Mouse (Mus musculus) retina, postnatal 1 day (tissue): ENCODE measurements around the gene Slc12a1.

Experiments used
- DNase-seq: peaks from one replicate; pipeline ENCODE4 v3.0.0-alpha.2; 2012

Slc12a1 gene

DNA sequence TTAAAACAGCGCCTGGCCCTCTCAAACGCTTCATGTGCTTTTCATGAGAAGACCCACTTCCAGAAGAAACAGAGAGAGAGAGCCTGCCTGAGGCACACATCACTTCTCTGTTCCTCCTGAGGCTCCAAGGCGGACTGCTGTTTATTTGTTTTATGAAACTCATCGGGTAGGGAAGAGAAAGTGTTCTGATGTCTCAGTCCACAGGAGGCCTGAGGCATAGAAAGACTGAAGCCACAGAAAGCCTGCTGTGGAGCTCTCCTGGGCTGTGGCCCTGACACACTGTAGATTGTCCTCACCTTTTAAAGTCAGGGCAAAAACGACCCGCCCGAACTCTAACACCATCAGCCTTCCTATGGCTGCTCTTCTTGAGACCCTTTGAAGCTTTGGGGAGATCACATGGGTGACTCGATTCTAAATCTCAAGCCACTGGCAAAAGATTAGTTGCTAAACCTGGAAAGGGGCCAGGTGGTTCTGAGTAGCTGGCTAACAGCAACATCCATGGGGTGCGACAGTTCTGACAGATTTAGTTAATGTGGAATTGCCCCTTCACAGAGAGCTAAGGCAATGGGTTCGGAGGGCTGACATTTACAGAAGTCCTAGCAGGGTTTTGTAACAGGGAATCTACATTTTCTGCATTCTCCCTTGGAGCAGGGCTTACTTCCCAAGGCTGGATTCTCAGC lies 59.7 kb downstream of the Slc12a1 start:
- DNase-seq, result peak; percentile 5

DNA sequence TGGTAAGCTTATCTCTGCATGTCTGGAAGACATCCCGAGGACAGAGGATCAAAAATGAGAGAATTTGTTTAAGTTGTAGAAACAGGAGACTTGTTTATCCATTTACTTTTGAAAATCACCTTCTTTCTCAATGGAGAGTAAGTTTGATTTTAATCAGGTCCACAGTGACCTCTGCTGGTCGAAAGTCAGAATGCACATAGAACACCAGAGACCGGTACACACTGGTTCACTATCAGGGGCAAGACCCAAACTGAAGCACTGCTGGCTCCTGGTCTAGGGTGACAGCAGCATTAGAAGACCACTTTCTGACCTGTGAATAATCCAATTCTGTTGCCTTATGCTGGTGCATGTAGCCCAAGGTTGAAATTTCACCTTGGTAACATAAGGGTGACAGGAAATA lies 62.3 kb downstream of the Slc12a1 start:
- peak; percentile 76 for DNase-seq

DNA sequence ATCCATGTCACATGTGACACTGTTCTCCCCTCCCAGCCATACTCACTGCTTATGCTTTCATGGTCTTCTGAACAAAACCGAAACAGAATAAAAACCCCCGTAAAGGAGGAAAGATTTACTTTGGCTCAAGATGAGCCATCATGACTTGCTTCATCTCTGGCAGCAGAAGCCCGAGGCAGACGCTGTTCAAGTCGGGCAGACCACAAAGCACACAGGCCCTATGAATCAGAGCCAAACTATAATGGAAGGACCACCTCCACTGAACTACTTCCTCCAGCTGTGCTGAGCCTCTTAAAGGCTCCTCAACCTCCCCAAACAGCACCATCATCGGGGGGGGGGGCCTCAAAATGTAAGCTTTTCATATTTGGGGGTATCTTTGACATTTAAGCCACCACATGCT lies 65.0 kb downstream of the Slc12a1 start:
- no peak for DNase-seq

DNA sequence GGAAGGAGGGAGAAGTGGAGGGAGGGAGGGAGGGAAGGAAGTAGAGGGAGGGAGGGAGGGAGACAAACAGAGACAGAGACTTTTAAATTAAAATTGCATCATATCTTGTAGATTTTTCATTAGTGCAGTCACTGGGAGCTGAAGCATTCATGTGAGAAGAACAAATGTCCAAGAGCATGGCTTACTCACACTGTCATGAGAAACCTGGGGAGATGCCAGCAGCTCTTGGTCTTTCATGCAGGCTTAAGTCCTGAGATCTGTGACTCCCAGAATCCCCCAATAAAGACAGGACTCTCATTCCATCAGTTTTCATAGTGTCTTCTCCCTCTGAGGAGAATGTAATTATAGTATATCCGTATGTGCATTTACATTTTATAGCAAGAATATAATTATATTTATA lies 66.3 kb downstream of the Slc12a1 start:
- no peak for DNase-seq

DNA sequence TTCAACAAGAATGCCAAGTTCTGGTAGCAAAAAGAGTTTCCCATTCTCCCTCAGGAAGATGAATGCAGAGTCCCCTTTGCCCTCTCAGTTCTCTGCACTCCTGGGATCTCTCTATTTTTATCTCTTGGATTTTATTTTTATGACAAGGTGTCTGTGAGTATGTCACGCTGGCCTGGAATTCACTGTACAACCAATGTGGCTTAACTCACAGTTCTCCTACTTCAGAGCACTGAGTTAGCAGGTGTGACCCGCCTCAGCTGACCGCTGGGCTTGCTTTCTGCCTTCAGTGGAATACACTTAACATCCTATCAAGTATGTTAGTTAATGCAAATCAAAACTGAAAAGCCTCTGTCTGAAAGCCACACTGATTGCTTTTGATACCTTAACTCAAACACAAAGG lies 67.0 kb downstream of the Slc12a1 start:
- no peak for DNase-seq

DNA sequence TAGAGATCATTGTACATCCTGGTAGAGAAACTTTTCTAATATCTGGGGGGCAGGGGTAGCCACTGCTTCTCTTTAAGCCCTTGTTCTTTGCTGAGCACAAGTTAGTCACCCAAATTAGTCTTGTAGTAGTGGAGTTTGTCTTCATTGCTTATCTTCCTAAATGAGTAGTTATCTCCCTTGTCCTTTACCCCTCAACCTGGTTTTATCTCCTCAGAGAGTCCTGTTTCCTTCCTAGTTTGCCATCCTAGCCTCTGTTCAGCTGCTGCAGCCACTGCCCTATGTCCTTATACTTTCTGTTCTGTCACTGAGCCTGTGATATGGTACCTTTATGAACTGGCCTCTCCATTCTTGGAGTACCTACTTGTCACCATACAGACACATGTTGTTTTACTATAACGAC lies 69.4 kb downstream of the Slc12a1 start:
- DNase-seq, result no peak

DNA sequence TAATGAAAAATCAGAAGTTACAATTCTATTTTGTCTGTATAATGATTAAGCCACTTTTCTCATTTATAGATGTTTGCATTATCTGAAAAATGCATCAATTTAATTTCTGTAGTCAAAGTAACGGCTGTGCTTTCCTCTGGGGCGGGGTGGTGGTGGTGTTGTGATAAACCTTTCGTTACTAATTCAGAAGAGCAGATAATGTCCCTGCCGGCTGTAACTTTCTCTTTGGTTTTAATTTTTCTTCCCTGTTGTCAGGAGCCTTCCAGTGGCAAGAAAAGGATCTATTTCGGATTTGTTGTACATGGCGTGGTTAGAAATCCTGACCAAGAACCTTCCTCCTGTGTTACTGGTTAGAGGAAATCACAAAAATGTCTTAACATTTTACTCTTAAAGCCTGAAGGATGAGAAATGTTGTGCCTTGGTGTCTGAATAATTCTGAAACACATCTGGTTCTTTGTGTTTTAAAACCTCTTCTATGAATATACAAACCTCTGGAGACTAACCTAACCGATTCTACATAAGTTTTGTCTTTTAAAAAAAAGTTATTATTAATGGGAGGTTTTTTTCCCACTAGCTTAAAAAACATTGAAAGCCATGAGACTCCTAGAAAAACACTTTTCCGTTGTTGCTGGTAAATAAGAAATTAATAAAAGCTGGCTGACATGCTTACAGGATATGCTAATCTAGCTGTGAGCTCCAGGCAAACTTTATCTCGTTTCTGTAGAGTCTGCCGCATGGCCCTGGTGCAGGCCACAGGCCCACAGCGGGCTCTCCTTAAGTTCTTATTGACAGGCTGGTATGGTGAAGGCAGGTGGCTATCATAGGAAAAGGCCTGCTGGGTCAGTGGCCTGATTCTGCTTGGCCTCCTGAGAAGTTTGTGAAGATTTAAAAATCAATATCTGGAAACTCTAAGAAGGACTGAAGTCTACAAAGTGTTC lies 76.4 kb downstream of the Slc12a1 start:
- DNase-seq, result no peak

DNA sequence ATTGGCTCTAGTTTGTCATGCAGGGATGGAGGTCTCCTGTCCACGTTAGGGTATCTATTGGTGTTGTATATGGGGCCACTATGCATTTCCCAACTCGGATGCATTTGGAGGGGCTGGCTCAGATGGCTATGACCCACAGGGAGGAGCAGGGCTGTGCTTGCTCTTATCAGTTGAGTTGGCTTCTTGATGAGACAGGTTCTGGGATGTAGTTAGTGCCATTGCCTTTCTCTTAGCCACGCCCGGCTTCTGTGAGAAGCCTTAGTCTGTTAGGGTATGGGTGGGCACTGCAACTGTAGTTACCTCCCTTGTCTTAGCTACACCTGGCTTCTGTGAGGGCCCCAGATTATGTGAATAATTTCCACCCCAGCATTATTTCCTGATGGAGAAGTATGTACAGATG lies 79.9 kb downstream of the Slc12a1 start:
- no peak for DNase-seq

DNA sequence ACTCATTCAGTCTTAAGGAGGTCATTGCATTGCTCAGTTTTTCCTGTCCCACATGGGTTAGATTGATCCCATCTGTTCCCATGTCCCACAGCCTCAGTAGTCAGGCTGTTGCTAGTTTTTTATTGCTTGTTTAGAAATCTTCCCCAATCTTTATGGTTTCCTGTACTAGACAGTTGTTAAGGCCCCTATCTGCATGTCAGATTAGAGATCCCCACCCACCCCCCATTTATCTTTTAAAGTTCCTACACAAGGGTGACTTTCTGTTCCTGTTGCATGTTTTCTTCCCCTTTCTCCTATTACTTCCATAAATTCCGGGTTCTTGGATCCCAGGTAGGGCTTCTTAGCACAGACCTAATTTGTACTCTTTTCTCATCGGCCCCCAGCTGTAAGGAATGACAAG lies 81.2 kb downstream of the Slc12a1 start:
- no peak for DNase-seq

DNA sequence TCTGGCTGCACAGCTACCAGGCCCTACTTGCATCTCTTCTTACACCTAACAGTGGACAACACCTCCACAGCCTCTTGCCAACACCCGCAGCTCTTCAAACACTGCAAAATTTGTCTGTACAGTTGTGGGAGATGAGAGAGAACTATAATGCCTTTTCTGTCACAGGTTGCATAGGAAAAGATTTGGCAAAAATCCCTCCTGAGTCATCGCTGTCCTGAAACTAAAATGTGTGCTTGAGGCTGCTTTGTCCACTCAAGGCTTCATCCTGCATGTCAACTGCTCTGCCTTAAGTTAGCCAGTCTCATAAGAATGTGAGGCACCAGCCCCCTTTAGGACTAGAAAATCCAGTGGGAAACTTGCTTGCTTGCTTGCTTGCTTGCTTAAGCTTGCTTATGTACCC lies 81.7 kb downstream of the Slc12a1 start:
- DNase-seq, result no peak

DNA sequence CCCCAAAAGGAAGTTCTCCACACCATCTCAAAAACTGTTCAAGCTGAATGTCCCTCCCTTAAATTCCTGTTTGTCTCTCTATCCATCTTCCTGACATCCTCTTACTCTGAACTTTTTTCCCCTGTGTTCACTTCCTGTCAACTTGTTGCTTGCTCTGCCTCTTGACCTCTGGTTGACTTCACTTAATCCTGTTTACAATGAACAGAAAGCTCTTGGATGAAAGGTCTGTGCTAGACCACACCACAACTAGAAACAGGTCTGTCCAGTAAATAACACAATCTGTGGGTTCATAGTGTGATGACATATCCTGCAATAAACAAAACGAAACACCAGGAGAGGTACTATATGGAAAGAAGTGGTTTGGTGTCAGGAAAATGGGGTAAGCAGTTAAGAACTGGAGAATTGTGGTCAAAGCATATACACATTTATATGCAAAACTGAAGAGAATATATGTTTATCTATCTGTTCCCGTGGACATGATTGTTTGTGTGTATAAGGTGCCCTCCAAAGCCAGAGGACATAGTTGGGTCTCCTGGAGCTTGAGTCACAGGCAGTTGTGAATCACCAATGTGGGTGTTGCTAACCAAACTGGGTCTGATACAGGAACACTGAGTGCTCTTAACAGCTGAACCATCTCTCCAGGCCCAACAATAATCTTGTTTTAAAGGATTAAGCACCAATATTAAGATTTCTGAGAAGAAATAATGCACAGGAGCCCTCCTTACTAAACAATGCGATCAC lies 93.4 kb downstream of the Slc12a1 start:
- no peak for DNase-seq

DNA sequence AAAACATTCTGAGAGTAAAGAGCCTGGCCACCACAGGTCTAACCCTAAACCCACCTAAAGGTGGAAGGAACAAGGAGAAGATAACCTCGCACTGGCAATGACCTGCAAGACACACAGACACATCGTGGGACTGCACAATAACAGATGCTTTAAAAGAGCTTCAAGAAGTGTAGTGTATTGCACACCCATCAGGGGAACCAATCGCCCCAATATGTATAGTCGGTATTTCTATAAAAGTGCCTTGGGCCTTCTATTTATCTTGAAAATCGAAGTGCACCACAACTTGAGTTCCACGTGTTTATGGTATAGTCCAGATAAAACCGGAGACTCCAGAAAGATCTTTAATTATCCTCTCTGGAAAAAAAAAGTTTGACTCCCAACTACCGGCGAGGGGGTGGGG lies 94.4 kb downstream of the Slc12a1 start:
- peak; percentile 24 for DNase-seq

DNA sequence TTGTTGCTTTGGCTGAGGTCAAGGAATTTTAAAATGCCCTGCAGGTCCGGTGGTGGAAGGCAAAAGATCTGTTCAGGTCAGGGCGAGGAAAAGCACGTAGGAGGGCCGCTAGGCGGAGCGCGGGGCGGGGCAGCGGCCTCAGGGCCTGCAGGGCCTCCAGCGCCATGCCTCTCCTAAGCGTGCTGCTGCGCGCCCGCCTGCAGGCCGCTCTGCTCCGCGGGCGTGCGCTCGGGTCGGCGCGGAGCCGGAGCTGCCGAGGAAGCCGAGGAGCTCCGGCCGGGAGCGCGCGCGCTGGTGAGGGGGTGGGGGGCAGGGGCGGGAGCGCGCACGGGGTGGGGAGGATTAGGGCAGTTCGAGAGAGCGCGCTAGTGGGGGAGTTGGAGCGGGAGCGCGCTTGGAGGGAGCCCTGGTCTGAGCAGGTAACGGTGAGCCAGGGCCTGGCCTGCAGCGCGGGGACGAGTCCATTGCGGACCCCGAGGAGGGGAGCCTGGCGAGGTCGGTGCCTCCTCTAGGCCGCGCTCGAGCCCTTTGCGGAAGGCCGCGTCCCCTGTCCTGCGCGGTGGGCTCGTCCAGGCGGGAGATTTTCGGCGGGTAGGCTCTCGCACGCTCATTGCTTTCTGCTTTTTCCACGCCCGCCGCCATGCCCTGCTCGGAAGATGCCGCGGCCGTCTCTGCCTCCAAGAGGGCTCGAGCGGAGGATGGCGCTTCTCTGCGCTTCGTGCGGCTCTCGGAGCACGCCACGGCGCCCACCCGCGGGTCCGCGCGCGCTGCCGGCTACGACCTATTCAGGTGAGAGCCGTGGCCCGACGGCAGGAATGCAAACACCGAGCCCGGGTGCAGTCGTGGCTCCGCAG lies 95.0 kb downstream of the Slc12a1 start, which contains the start of gene Dut:
TSS of gene Dut (plus strand) at position 83 of the 854 bp plus-strand sequence.
- DNase-seq, result peak; percentile 98

DNA sequence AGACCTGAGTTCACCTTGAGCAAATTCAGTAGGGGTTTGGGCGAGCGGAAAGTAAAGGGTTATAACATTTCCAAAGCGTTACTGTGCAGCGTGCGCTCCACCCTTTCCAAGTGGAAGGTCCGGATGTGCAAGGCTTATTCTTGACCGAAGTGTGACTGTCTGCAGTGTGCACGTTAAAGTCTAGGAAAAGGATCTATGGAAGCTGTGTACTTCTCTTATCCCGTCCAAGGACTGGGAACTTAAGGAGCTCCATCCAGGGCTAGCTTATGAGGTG lies 95.6 kb downstream of the Slc12a1 start:
- DNase-seq, result no peak

DNA sequence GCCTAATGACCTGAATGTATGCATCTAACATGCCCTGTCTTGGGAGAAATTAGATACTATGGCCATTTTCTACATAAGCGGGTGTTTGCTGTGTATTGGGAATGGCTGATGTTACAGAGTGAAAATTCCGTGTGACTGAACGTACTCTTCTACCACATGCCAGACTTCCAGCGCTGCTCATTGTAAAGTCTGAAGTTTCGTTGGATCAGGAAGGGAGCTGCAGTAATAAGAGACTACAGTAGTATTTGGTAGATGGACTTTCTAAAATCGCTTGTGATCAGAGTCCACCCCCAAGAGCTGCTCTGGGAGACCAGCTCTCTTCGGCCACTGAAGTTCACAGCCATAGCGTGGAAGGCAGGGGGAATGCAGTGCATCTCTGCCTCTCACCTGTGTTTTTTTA lies 96.0 kb downstream of the Slc12a1 start:
- DNase-seq, result no peak

DNA sequence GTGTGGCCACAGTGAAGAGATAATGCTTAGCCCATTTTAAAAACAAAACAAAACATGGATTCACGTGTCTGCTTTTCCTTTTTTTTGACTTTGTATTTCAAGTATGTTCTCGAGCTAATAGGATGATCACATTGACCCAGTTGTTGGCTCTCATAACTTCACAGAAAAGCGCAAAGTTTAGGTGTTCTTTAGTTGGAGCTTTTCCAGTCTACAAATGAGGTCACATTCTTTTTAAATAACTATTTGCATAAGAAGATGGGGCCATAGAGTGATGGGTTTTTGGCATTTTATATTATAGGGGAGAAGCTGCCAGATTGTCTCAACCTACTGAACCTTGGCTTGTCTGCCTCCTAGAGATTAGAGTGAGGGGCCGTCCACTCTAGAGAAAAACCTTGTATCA lies 97.0 kb downstream of the Slc12a1 start:
- no peak for DNase-seq

DNA sequence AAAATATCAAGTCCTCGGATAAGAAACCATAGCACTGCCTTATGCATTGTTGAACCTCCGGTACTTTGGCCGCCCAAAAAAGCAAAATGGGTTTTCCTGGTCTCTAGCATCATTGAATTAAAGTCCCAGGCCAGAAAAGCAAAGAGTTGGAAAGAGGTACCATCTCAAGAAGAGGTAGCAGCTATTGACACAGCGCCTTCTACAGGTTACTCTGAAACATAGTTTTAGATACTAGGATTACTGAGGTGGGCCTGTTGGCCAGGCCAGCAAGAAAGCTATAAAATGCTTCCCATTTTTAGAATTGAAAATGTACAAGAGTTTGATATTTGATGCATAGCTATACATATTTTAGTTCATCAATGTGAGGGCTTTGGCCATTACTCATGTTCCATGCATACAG lies 97.6 kb downstream of the Slc12a1 start:
- peak; percentile 24 for DNase-seq

DNA sequence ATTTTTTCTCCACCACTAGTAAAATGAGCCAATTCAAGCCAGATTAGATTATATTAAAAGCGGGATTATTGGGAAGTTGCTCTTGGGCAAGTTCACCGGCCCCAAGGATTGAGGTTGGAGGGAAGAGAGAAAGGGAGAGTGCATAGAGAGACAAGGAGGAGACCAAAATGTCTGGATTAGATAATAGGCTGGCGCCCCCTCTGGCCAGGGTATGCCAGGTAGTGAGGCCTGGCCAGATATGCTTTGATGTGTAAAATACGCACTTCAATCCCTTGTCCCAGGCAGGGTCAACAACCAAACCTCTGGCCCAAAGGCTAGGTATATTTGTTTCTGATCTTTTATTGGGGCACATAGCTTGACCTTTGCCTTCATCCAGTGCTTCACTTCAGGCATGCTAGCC lies 99.5 kb downstream of the Slc12a1 start:
- DNase-seq, result peak; percentile 22

DNA sequence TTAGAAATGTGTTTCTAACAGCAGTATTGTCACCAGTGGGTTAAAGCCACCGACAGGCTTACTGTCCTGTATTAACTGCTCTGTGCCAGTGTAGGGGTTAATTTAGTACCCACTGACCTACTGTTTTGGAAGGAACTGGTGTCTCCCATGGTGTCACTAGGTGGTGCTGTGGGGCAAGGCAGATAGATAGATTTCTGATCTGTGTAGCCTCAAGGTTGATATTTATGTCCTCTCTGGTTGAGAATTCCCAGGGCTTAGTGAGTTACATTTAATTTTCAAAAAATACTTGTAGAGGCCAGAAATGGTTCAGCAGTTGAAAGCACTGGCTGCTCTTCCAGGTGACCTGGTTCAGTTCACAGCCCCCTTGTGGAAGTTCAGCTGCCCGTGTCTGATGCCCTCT lies 100.0 kb downstream of the Slc12a1 start:
- peak; percentile 77 for DNase-seq

DNA sequence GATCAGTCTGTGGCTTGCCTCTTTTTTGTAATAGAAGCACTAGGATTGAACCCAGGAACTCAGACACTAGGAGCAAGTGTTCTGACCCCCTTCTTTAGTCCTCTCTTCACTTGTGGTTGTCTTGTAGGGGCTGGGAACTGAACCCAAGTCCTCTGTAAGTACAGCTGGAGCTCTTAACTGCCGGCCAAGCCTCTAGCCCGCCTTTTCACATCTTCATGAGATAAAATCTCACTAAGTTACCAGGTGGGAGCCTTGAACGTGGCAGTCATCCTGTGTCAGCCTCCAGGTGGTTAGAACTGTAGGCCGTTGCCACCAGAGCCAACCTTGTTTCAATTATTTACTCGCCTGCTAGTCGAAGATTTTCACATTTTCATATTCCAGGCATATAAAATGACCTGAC lies 101.4 kb downstream of the Slc12a1 start:
- DNase-seq, result no peak

DNA sequence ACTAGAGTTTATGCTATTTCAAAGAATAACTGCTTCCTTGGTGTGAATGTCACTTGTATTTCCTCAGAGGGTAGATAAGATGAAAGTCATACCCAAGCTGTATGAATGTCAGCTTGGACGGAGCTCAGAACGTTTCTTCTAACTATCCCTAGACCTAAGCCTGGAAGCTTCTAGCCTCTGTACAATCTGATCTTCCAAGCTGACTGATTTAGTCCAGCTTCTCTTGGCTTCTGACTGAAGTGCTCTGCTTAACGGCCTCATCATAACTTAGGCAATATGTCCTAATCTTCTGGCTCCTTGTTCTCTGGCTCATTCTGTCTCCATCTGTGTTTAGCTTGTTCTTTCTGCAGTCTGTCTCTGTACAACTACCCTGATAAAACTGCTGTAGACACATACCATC lies 102.3 kb downstream of the Slc12a1 start:
- DNase-seq, result no peak

DNA sequence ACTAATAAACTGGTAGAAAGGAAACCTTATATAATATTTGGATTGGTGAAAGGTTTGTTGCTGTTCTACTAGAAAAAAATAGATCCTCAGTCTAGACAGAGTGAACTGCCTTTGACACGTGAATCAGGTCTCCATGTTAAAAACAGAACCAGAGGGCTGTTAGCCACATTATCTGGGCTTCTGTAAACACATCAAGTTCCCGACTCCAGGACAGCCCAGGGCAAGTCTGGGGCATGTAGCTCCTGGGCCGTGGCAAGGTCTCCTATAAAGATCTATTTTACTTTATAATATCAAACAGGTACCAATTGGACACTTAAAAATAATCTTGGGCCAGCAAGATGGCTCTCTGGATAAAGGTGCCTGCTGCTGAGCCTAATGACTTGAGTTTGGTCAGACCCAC lies 103.6 kb downstream of the Slc12a1 start:
- DNase-seq, result no peak
